Mouse (Mus musculus): ENCODE data around the gene 0610010K14Rik. TPM values are rescaled to one million over a fixed set of nuclear protein-coding genes. Genes with fewer than 3 reads are reported as not detected.

Gene 0610010K14Rik
- polyA plus RNA-seq, 1 experiment from 2014 or later, result 232 TPM

GRCm38 (mm10) chr11:70229260-70230010, 8.3 kb downstream of the 0610010K14Rik start, which contains the start of gene Bcl6b:
Bcl6b (minus strand) TSS chr11:70229798.
- WGBS, result 2% methylated on average over 39 of the region's 39 CpGs
- peaks cover 53% of the 10 kb centered on the region for H3K27me3 ChIP-seq (ENCODE audit: control insufficient read depth, insufficient read depth, low read length)
- no peaks in the 10 kb centered on the region for H3K9me3 ChIP-seq (ENCODE audit: control insufficient read depth, low read length)
- DNase-seq (ENCODE audit: low spot score, missing footprints) (no peak), ATAC-seq (ENCODE audit: low FRiP score) (peak; percentile 1; the same call in 1 of the 2 replicates)
- H3K4me2 ChIP-seq, result peak within 1 kb of the TSS; percentile 32
- H3K9ac ChIP-seq (ENCODE audit: low read length), result peak within 1 kb of the TSS; percentile 43; the same call in 1 of the 2 replicates
- H3K36me3 ChIP-seq (ENCODE audit: control insufficient read depth, insufficient read depth, low read length), result no peaks in the 10 kb centered on the region
- peak within 1 kb of the TSS; percentile 19 for H3K4me3 ChIP-seq (ENCODE audit: low read depth, low read length)
- H3K4me1 ChIP-seq (ENCODE audit: control insufficient read depth, insufficient read depth, low read length), result peaks cover 5% of the 10 kb centered on the region; the same call in 1 of the 2 replicates
- no peak within 1 kb of the TSS for H3K27ac ChIP-seq (ENCODE audit: low read depth, low read length)

DNA sequence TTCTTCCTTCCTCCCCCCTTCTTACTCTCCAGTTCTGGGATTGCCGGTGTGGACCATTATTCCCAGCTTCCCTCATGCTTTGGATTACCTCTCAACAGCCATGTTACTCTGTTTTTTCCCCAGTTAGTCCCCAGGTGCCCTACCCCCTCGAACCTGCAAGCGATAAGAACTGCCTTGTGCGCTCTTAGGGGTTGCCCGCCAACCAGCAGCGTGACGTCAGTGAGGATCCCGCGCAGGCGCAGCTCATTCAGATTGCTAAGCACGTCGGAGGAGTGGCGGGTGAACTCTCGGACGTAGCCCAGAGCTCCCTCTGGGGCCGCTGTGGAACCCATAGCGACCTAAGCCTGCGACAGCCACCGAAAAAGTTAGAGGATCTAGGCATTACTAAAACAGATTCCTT, 8.9 kb downstream of the 0610010K14Rik start:
- peaks cover 53% of the 10 kb centered on the region for H3K27me3 ChIP-seq (ENCODE audit: control insufficient read depth, insufficient read depth, low read length)
- H3K9me3 ChIP-seq (ENCODE audit: control insufficient read depth, low read length), result no peaks in the 10 kb centered on the region
- peak; percentile 57 for ATAC-seq (ENCODE audit: low FRiP score)
- 2% methylated on average over 19 of the region's 19 CpGs for WGBS
- peaks cover 5% of the 10 kb centered on the region; the same call in 1 of the 2 replicates for H3K4me1 ChIP-seq (ENCODE audit: control insufficient read depth, insufficient read depth, low read length)
- DNase-seq (ENCODE audit: low spot score, missing footprints), result peak; percentile 98
- H3K4me2 ChIP-seq, result peak overlapping the region; percentile 32
- H3K36me3 ChIP-seq (ENCODE audit: control insufficient read depth, insufficient read depth, low read length), result no peaks in the 10 kb centered on the region
- H3K4me3 ChIP-seq (ENCODE audit: low read depth, low read length), result peak overlapping the region; percentile 19
- H3K9ac ChIP-seq (ENCODE audit: low read length), result peak overlapping the region; percentile 43; the same call in 1 of the 2 replicates
- no peak overlapping the region for H3K27ac ChIP-seq (ENCODE audit: low read depth, low read length)

- no peak overlapping the region for H3K27ac ChIP-seq (ENCODE audit: low read depth, low read length)
- H3K4me1 ChIP-seq (ENCODE audit: control insufficient read depth, insufficient read depth, low read length), result peaks cover 5% of the 10 kb centered on the region; the same call in 1 of the 2 replicates
- WGBS, result 84% methylated on average over 4 of the region's 4 CpGs
- H3K27me3 ChIP-seq (ENCODE audit: control insufficient read depth, insufficient read depth, low read length), result peaks cover 53% of the 10 kb centered on the region
- H3K9me3 ChIP-seq (ENCODE audit: control insufficient read depth, low read length), result no peaks in the 10 kb centered on the region
- DNase-seq (ENCODE audit: low spot score, missing footprints) (no peak), ATAC-seq (ENCODE audit: low FRiP score) (no peak)
- no peak overlapping the region for H3K4me3 ChIP-seq (ENCODE audit: low read depth, low read length)
- H3K9ac ChIP-seq (ENCODE audit: low read length), result no peak overlapping the region
- no peak overlapping the region for H3K4me2 ChIP-seq
- H3K36me3 ChIP-seq (ENCODE audit: control insufficient read depth, insufficient read depth, low read length), result no peaks in the 10 kb centered on the region
These were observed 10.0 kb downstream of the 0610010K14Rik start for GRCm38 (mm10) chr11:70227661-70228245.

GRCm38 (mm10) chr11:70227126-70227525, 10.6 kb downstream of the 0610010K14Rik start:
- Histone ChIP-seq H3K9ac (ENCODE audit: low read length) (no peak overlapping the region), H3K4me3 (ENCODE audit: low read depth, low read length) (no peak overlapping the region), H3K27ac (ENCODE audit: low read depth, low read length) (no peak overlapping the region), H3K9me3 (ENCODE audit: control insufficient read depth, low read length) (no peaks in the 10 kb centered on the region), H3K4me2 (no peak overlapping the region; the same call in 1 of the 2 replicates), H3K4me1 (ENCODE audit: control insufficient read depth, insufficient read depth, low read length) (no peaks in the 10 kb centered on the region; the same call in 1 of the 2 replicates), H3K36me3 (ENCODE audit: control insufficient read depth, insufficient read depth, low read length) (no peaks in the 10 kb centered on the region), H3K27me3 (ENCODE audit: control insufficient read depth, insufficient read depth, low read length) (peaks cover 53% of the 10 kb centered on the region)
- DNase-seq (ENCODE audit: low spot score, missing footprints) (no peak), ATAC-seq (ENCODE audit: low FRiP score) (no peak)
- WGBS, result 50% methylated on average over 5 of the region's 5 CpGs

DNA sequence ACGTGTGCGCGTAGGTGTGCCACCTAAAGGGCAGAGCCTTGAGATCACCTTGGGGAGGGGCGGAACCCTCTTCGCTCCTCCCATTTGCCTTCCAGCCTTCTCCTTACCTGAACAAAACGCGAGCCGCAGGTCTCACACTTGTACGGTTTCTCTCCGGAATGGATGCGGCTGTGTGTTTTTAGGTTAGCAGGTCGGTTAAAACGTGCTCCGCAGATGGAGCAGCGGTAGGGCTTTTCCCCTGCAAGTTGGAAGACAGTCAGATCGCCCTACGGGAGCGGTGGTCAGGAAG, 11.2 kb downstream of the 0610010K14Rik start:
- DNase-seq (ENCODE audit: low spot score, missing footprints) (peak; percentile 90), ATAC-seq (ENCODE audit: low FRiP score) (no peak)
- H3K9me3 ChIP-seq (ENCODE audit: control insufficient read depth, low read length), result no peaks in the 10 kb centered on the region
- no peaks in the 10 kb centered on the region for H3K36me3 ChIP-seq (ENCODE audit: control insufficient read depth, insufficient read depth, low read length)
- peaks cover 4% of the 10 kb centered on the region for H3K4me1 ChIP-seq (ENCODE audit: control insufficient read depth, insufficient read depth, low read length)
- peak overlapping the region; percentile 16 for H3K4me2 ChIP-seq
- peaks cover 53% of the 10 kb centered on the region for H3K27me3 ChIP-seq (ENCODE audit: control insufficient read depth, insufficient read depth, low read length)
- peak overlapping the region; percentile 36; the same call in 1 of the 2 replicates for H3K9ac ChIP-seq (ENCODE audit: low read length)
- WGBS, result 6% methylated on average over 18 of the region's 18 CpGs
- peak overlapping the region; percentile 0; the same call in 1 of the 2 replicates for H3K4me3 ChIP-seq (ENCODE audit: low read depth, low read length)
- no peak overlapping the region for H3K27ac ChIP-seq (ENCODE audit: low read depth, low read length)

GRCm38 (mm10) chr11:70225798-70226601, 11.7 kb downstream of the 0610010K14Rik start:
- peak overlapping the region; percentile 36; the same call in 1 of the 2 replicates for H3K9ac ChIP-seq (ENCODE audit: low read length)
- peaks cover 53% of the 10 kb centered on the region for H3K27me3 ChIP-seq (ENCODE audit: control insufficient read depth, insufficient read depth, low read length)
- WGBS, result 18% methylated on average over 27 of the region's 27 CpGs
- ATAC-seq (ENCODE audit: low FRiP score) (no peak), DNase-seq (ENCODE audit: low spot score, missing footprints) (peak; percentile 89)
- H3K4me1 ChIP-seq (ENCODE audit: control insufficient read depth, insufficient read depth, low read length), result peaks cover 4% of the 10 kb centered on the region; the same call in 1 of the 2 replicates
- H3K4me3 ChIP-seq (ENCODE audit: low read depth, low read length), result peak overlapping the region; percentile 0; the same call in 1 of the 2 replicates
- no peak overlapping the region for H3K27ac ChIP-seq (ENCODE audit: low read depth, low read length)
- H3K4me2 ChIP-seq, result peak overlapping the region; percentile 16
- no peaks in the 10 kb centered on the region for H3K9me3 ChIP-seq (ENCODE audit: control insufficient read depth, low read length)
- no peaks in the 10 kb centered on the region for H3K36me3 ChIP-seq (ENCODE audit: control insufficient read depth, insufficient read depth, low read length)

DNA sequence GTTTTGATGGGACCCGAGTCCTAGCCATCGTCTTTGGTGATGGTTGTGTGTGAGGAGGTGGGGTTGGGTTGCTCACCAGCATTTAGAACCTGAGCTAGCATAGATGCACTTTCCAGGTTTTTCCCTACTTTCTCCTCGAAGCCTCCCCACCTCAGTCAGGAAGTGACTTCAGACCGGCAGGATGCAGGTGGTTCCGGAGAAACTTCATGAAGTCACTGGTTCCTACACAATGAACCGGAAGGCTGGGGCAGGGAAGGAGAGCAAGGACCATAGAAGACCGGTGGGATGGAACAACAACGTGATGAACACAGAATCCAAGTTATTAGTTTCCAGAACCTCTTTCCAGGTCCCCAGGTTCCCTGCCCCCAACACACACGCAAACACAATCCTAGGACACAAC, 14.0 kb downstream of the 0610010K14Rik start:
- Histone ChIP-seq H3K27me3 (ENCODE audit: control insufficient read depth, insufficient read depth, low read length) (peaks cover 37% of the 10 kb centered on the region), H3K4me3 (ENCODE audit: low read depth, low read length) (no peak overlapping the region), H3K27ac (ENCODE audit: low read depth, low read length) (no peak overlapping the region), H3K36me3 (ENCODE audit: control insufficient read depth, insufficient read depth, low read length) (no peaks in the 10 kb centered on the region), H3K9me3 (ENCODE audit: control insufficient read depth, low read length) (no peaks in the 10 kb centered on the region), H3K9ac (ENCODE audit: low read length) (no peak overlapping the region), H3K4me1 (ENCODE audit: control insufficient read depth, insufficient read depth, low read length) (peaks cover 11% of the 10 kb centered on the region), H3K4me2 (no peak overlapping the region)
- ATAC-seq (ENCODE audit: low FRiP score), result no peak
- DNase-seq (ENCODE audit: low spot score, missing footprints), result no peak
- 86% methylated on average over 9 of the region's 9 CpGs for WGBS

DNA sequence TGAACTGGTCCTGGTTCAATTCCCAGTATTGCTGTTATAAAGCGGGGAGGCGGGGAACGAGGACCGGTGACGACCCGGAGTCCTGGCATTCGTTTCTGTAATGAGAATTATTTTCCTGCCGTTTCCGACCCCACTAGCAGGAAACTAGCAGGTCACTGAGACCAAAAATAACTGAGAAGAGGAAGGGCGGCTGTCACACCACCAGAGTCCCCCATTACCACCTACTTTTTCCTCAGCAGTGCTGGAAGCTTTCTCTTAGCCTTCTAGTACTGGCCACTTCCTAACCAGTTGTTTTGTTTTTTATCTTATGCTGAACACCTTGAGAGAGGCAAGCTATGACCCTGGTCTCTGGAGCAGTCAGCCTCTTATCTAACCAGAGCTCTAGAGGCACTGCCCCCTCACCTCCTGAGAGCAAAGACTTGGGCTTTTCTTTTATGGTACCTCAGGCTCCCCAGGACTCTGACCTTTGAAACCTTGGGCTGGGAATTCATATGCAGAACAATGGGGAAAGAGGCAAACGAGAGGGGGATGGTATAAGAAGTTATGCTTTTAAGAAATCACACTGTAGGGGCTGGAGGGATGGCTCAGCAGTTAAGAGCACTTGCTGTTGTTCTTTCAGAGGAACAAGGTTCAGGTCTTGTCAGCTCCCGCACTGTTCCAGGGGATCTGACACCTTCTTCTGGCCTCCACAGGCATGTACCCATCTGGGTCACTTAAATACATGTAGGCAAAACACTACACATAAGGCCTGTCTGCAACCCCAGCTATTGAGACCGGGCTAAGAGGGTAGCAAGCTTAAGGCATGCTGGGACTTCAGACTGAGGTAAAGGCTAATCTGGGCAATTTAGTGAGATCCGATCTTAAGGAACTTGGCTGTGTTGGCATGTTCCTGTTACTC, 15.9 kb downstream of the 0610010K14Rik start:
- Histone ChIP-seq H3K9me3 (ENCODE audit: control insufficient read depth, low read length) (no peaks in the 10 kb centered on the region), H3K4me3 (ENCODE audit: low read depth, low read length) (peak overlapping the region; percentile 61), H3K4me2 (peak overlapping the region; percentile 88), H3K27ac (ENCODE audit: low read depth, low read length) (peak overlapping the region; percentile 2; the same call in 1 of the 2 replicates), H3K9ac (ENCODE audit: low read length) (peak overlapping the region; percentile 66), H3K27me3 (ENCODE audit: control insufficient read depth, insufficient read depth, low read length) (peaks cover 18% of the 10 kb centered on the region), H3K4me1 (ENCODE audit: control insufficient read depth, insufficient read depth, low read length) (peaks cover 15% of the 10 kb centered on the region), H3K36me3 (ENCODE audit: control insufficient read depth, insufficient read depth, low read length) (no peaks in the 10 kb centered on the region)
- ATAC-seq (ENCODE audit: low FRiP score) (no peak), DNase-seq (ENCODE audit: low spot score, missing footprints) (peak; percentile 88)
- 11% methylated on average over 14 of the region's 14 CpGs for WGBS
